Mouse (Mus musculus): ENCODE measurements around the gene Fgfr2. TPM values are rescaled to one million over a fixed set of nuclear protein-coding genes. Genes with fewer than 3 reads are reported as not detected.

Fgfr2 gene
- polyA plus RNA-seq, 1 experiment from 2014 or later, result 93.4 TPM

GRCm38 (mm10) chr7:131743193-131743592 lies 1380.0 kb downstream of the Fgfr2 start:
- Histone ChIP-seq H3K4me1 (ENCODE audit: control insufficient read depth, insufficient read depth, low read length) (no peaks in the 10 kb centered on the region), H3K27ac (ENCODE audit: low read length) (no peak overlapping the region), H3K9me3 (replicated peaks; ENCODE audit: control insufficient read depth, low read length) (no peaks in the 10 kb centered on the region), H3K36me3 (ENCODE audit: control insufficient read depth, insufficient read depth, low read length) (no peaks in the 10 kb centered on the region), H3K4me3 (replicated peaks; ENCODE audit: low read length) (no peak overlapping the region), H3K27me3 (ENCODE audit: control insufficient read depth, insufficient read depth, low read length) (peaks cover 5% of the 10 kb centered on the region; the same call in 1 of the 2 replicates), H3K9ac (ENCODE audit: low read length) (no peak overlapping the region), H3K4me2 (ENCODE audit: low read depth, low read length) (no peak overlapping the region)
- 60% methylated on average over 8 of the region's 8 CpGs for WGBS
- no peak for ATAC-seq (ENCODE audit: insufficient read depth, low FRiP score)

- H3K36me3 ChIP-seq (ENCODE audit: control insufficient read depth, insufficient read depth, low read length), result no peaks in the 10 kb centered on the region
Measured at GRCm38 (mm10) chr7:131722783-131723575, 1400.2 kb downstream of the Fgfr2 start.

GRCm38 (mm10) chr7:131722316-131722715 lies 1400.8 kb downstream of the Fgfr2 start:
- ATAC-seq (ENCODE audit: insufficient read depth, low FRiP score), result no peak
- 70% methylated on average over 4 of the region's 4 CpGs for WGBS
- H3K9me3 ChIP-seq (replicated peaks; ENCODE audit: control insufficient read depth, low read length), result no peaks in the 10 kb centered on the region
- no peaks in the 10 kb centered on the region for H3K36me3 ChIP-seq (ENCODE audit: control insufficient read depth, insufficient read depth, low read length)
- no peak overlapping the region for H3K4me2 ChIP-seq (ENCODE audit: low read depth, low read length)
- H3K4me3 ChIP-seq (replicated peaks; ENCODE audit: low read length), result no peak overlapping the region
- no peaks in the 10 kb centered on the region for H3K4me1 ChIP-seq (ENCODE audit: control insufficient read depth, insufficient read depth, low read length)
- no peak overlapping the region for H3K27ac ChIP-seq (ENCODE audit: low read length)
- H3K9ac ChIP-seq (ENCODE audit: low read length), result no peak overlapping the region
- no peaks in the 10 kb centered on the region for H3K27me3 ChIP-seq (ENCODE audit: control insufficient read depth, insufficient read depth, low read length)

More at GRCm38 (mm10) chr7:131722783-131723575, 1400.2 kb downstream of the Fgfr2 start:
- H3K4me2 ChIP-seq (ENCODE audit: low read depth, low read length), result no peak overlapping the region
- no peak overlapping the region for H3K27ac ChIP-seq (ENCODE audit: low read length)
- no peak overlapping the region for H3K4me3 ChIP-seq (replicated peaks; ENCODE audit: low read length)
- no peaks in the 10 kb centered on the region for H3K9me3 ChIP-seq (replicated peaks; ENCODE audit: control insufficient read depth, low read length)
- 45% methylated on average over 9 of the region's 9 CpGs for WGBS
- no peaks in the 10 kb centered on the region for H3K4me1 ChIP-seq (ENCODE audit: control insufficient read depth, insufficient read depth, low read length)
- H3K9ac ChIP-seq (ENCODE audit: low read length), result no peak overlapping the region
- no peaks in the 10 kb centered on the region for H3K27me3 ChIP-seq (ENCODE audit: control insufficient read depth, insufficient read depth, low read length)
- ATAC-seq (ENCODE audit: insufficient read depth, low FRiP score), result no peak

GRCm38 (mm10) chr7:131718280-131718679 lies 1404.9 kb downstream of the Fgfr2 start:
- ATAC-seq (ENCODE audit: insufficient read depth, low FRiP score), result no peak
- 48% methylated on average over 3 of the region's 3 CpGs for WGBS
- H3K27ac ChIP-seq (ENCODE audit: low read length), result no peak overlapping the region

GRCm38 (mm10) chr7:131713076-131713475 lies 1410.1 kb downstream of the Fgfr2 start:
- Histone ChIP-seq H3K4me3 (replicated peaks; ENCODE audit: low read length) (no peak overlapping the region), H3K9ac (ENCODE audit: low read length) (no peak overlapping the region), H3K4me1 (ENCODE audit: control insufficient read depth, insufficient read depth, low read length) (no peaks in the 10 kb centered on the region), H3K36me3 (ENCODE audit: control insufficient read depth, insufficient read depth, low read length) (no peaks in the 10 kb centered on the region), H3K27me3 (ENCODE audit: control insufficient read depth, insufficient read depth, low read length) (no peaks in the 10 kb centered on the region), H3K9me3 (replicated peaks; ENCODE audit: control insufficient read depth, low read length) (no peaks in the 10 kb centered on the region), H3K27ac (ENCODE audit: low read length) (no peak overlapping the region), H3K4me2 (ENCODE audit: low read depth, low read length) (no peak overlapping the region)
- ATAC-seq (ENCODE audit: insufficient read depth, low FRiP score), result no peak
- 82% methylated on average over 9 of the region's 9 CpGs for WGBS

More at GRCm38 (mm10) chr7:131718280-131718679, 1404.9 kb downstream of the Fgfr2 start:
- H3K9ac ChIP-seq (ENCODE audit: low read length), result no peak overlapping the region
- no peaks in the 10 kb centered on the region for H3K36me3 ChIP-seq (ENCODE audit: control insufficient read depth, insufficient read depth, low read length)
- H3K27me3 ChIP-seq (ENCODE audit: control insufficient read depth, insufficient read depth, low read length), result no peaks in the 10 kb centered on the region
- no peak overlapping the region for H3K4me2 ChIP-seq (ENCODE audit: low read depth, low read length)
- no peak overlapping the region for H3K4me3 ChIP-seq (replicated peaks; ENCODE audit: low read length)
- H3K9me3 ChIP-seq (replicated peaks; ENCODE audit: control insufficient read depth, low read length), result no peaks in the 10 kb centered on the region
- no peaks in the 10 kb centered on the region for H3K4me1 ChIP-seq (ENCODE audit: control insufficient read depth, insufficient read depth, low read length)

GRCm38 (mm10) chr7:131696889-131697288 lies 1426.3 kb downstream of the Fgfr2 start:
- Histone ChIP-seq H3K27ac (ENCODE audit: low read length) (no peak overlapping the region), H3K36me3 (ENCODE audit: control insufficient read depth, insufficient read depth, low read length) (no peaks in the 10 kb centered on the region), H3K9me3 (replicated peaks; ENCODE audit: control insufficient read depth, low read length) (no peaks in the 10 kb centered on the region), H3K4me3 (replicated peaks; ENCODE audit: low read length) (no peak overlapping the region), H3K4me1 (ENCODE audit: control insufficient read depth, insufficient read depth, low read length) (no peaks in the 10 kb centered on the region), H3K9ac (ENCODE audit: low read length) (no peak overlapping the region), H3K27me3 (ENCODE audit: control insufficient read depth, insufficient read depth, low read length) (no peaks in the 10 kb centered on the region), H3K4me2 (ENCODE audit: low read depth, low read length) (no peak overlapping the region)
- ATAC-seq (ENCODE audit: insufficient read depth, low FRiP score), result no peak
- 35% methylated on average over 3 of the region's 3 CpGs for WGBS

- H3K36me3 ChIP-seq (ENCODE audit: control insufficient read depth, insufficient read depth, low read length), result no peaks in the 10 kb centered on the region
- no peak for ATAC-seq (ENCODE audit: insufficient read depth, low FRiP score)
- 92% methylated on average over 1 of the region's 1 CpGs for WGBS
- H3K9me3 ChIP-seq (replicated peaks; ENCODE audit: control insufficient read depth, low read length), result no peaks in the 10 kb centered on the region
- no peaks in the 10 kb centered on the region for H3K27me3 ChIP-seq (ENCODE audit: control insufficient read depth, insufficient read depth, low read length)
- no peak overlapping the region for H3K4me2 ChIP-seq (ENCODE audit: low read depth, low read length)
- H3K27ac ChIP-seq (ENCODE audit: low read length), result no peak overlapping the region
- no peak overlapping the region for H3K4me3 ChIP-seq (replicated peaks; ENCODE audit: low read length)
- no peaks in the 10 kb centered on the region for H3K4me1 ChIP-seq (ENCODE audit: control insufficient read depth, insufficient read depth, low read length)
- no peak overlapping the region for H3K9ac ChIP-seq (ENCODE audit: low read length)
Measured at GRCm38 (mm10) chr7:131687324-131687723, 1435.8 kb downstream of the Fgfr2 start.

GRCm38 (mm10) chr7:131677126-131677525 lies 1446.0 kb downstream of the Fgfr2 start:
- no peak overlapping the region for H3K27ac ChIP-seq (ENCODE audit: low read length)
- no peaks in the 10 kb centered on the region for H3K27me3 ChIP-seq (ENCODE audit: control insufficient read depth, insufficient read depth, low read length)
- WGBS, result 87% methylated on average over 2 of the region's 2 CpGs
- ATAC-seq (ENCODE audit: insufficient read depth, low FRiP score), result no peak
- H3K4me2 ChIP-seq (ENCODE audit: low read depth, low read length), result no peak overlapping the region
- no peak overlapping the region for H3K9ac ChIP-seq (ENCODE audit: low read length)
- H3K4me1 ChIP-seq (ENCODE audit: control insufficient read depth, insufficient read depth, low read length), result no peaks in the 10 kb centered on the region
- no peaks in the 10 kb centered on the region for H3K9me3 ChIP-seq (replicated peaks; ENCODE audit: control insufficient read depth, low read length)
- H3K4me3 ChIP-seq (replicated peaks; ENCODE audit: low read length), result no peak overlapping the region
- no peaks in the 10 kb centered on the region for H3K36me3 ChIP-seq (ENCODE audit: control insufficient read depth, insufficient read depth, low read length)

- 64% methylated on average over 6 of the region's 6 CpGs for WGBS
- H3K9me3 ChIP-seq (replicated peaks; ENCODE audit: control insufficient read depth, low read length), result no peaks in the 10 kb centered on the region
- no peak overlapping the region for H3K4me3 ChIP-seq (replicated peaks; ENCODE audit: low read length)
- no peaks in the 10 kb centered on the region for H3K27me3 ChIP-seq (ENCODE audit: control insufficient read depth, insufficient read depth, low read length)
- no peak overlapping the region for H3K4me2 ChIP-seq (ENCODE audit: low read depth, low read length)
- no peaks in the 10 kb centered on the region for H3K36me3 ChIP-seq (ENCODE audit: control insufficient read depth, insufficient read depth, low read length)
- H3K4me1 ChIP-seq (ENCODE audit: control insufficient read depth, insufficient read depth, low read length), result no peaks in the 10 kb centered on the region
- no peak overlapping the region for H3K9ac ChIP-seq (ENCODE audit: low read length)
- H3K27ac ChIP-seq (ENCODE audit: low read length), result no peak overlapping the region
- no peak for ATAC-seq (ENCODE audit: insufficient read depth, low FRiP score)
Measured at GRCm38 (mm10) chr7:131670586-131670985, 1452.6 kb downstream of the Fgfr2 start.

All from stomach, embryonic 16.5 days (tissue).